Mouse (Mus musculus): ENCODE data around the gene Sparcl1.

DNA sequence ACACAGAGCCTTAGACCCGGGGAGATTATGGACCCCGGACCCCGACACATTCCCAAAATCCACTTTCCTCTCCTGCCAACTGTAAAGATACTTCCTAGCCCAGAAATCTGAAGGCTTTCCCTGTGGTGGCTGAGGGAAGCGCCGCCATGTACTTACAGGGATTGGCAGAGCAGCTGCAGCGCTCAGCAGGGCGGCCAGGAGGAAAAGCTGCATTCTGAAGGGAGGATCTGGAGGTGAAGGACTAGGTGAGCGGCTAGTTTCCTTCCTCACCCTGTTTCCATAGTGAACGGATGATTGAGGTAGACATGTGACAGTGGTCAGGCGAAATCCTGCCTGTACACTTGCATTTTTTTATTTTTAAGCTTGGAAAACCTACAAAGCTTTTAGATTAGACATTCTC lies 37.2 kb downstream of the Sparcl1 start:
- TF ChIP-seq CTCF (IDR thresholded peaks at IDR 0.05; ENCODE audit: borderline replicate concordance, extremely low read depth, insufficient read depth, insufficient read length) (no peak), POLR2A (IDR thresholded peaks at IDR 0.05; ENCODE audit: borderline replicate concordance, extremely low read depth, insufficient read depth, insufficient read length, poor library complexity, severe bottlenecking) (no peak)
